Mouse (Mus musculus) intestine, postnatal 0 days (tissue): Measurements from ENCODE around the gene Hras. TPM values are rescaled to one million over a fixed set of nuclear protein-coding genes. Genes with fewer than 3 reads are reported as not detected.

Source experiments
- ATAC-seq: fragments of 200-750 bp; cut with Nextera tagmentation; 2 replicates; pipeline ENCODE4 v1.8.0; 2017; ENCODE audit warnings: mild to moderate bottlenecking, moderate TSS enrichment, moderate library complexity
- H3K27ac ChIP-seq: fragments of 300-500 bp; sonication (generic); 2 replicates; pipeline ENCODE4 v1.5.1; 2014; ENCODE audit warnings: mild to moderate bottlenecking, low read depth, low read length, moderate library complexity
- H3K27me3 ChIP-seq: fragments of 300-500 bp; sonication (generic); replicated peaks from 2 replicates; pipeline ENCODE4 v1.6.1; 2014; ENCODE audit warnings: low read length, mixed read lengths; ENCODE audit not compliant: control insufficient read depth, insufficient read depth
- H3K36me3 ChIP-seq: fragments of 300-500 bp; sonication (generic); 2 replicates; pipeline ENCODE4 v1.6.1; 2014; ENCODE audit warnings: mild to moderate bottlenecking, moderate library complexity; ENCODE audit not compliant: control insufficient read depth, insufficient read depth
- H3K4me1 ChIP-seq: fragments of 300-500 bp; sonication (generic); replicated peaks from 2 replicates; pipeline ENCODE4 v1.6.1; 2014; ENCODE audit warnings: antibody characterized with exemption, low read length, mixed read lengths; ENCODE audit not compliant: control insufficient read depth, insufficient read depth
- H3K4me2 ChIP-seq: fragments of 300-500 bp; sonication (generic); replicated peaks from 2 replicates; pipeline ENCODE4 v1.6.1; 2014; ENCODE audit warnings: low read depth, mild to moderate bottlenecking, moderate library complexity
- H3K4me3 ChIP-seq: fragments of 300-500 bp; sonication (generic); 2 replicates; pipeline ENCODE4 v1.5.1; 2014; ENCODE audit warnings: low read depth, low read length
- H3K9ac ChIP-seq: fragments of 300-500 bp; sonication (generic); 2 replicates; pipeline ENCODE4 v1.6.1; 2014; ENCODE audit warnings: mild to moderate bottlenecking, low read depth, low read length
- H3K9me3 ChIP-seq: fragments of 300-500 bp; sonication (generic); 2 replicates; pipeline ENCODE4 v1.6.1; 2016; ENCODE audit warnings: mixed run types; ENCODE audit not compliant: control insufficient read depth
- CTCF ChIP-seq: sonication (generic); IDR thresholded peaks from 2 replicates; pipeline ENCODE4 v1.5.1; 2016; ENCODE audit warnings: low read depth, mild to moderate bottlenecking, control low read depth, antibody characterized with exemption, moderate library complexity
- WGBS: fragments of 180-500 bp; shearing (Covaris S2); extraction: QIAGEN DNeasy Blood & Tissue Kit; methylation state at CpG from one replicate; pipeline ENCODE4 v1.1.7; 2014; 5-methylcytosine and 5-hydroxymethylcytosine counted together
- polyA plus RNA-seq: library from polyadenylated mRNA; unstranded; fragments of >200 nt; fragmentation: Nextera tagmentation; extraction: Ambion mirVana; gene quantifications from 2 replicates; pipeline ENCODE4 v1.2.1, GENCODE M21; 2015

The Hras gene
- polyA plus RNA-seq, 1 experiment from 2014 or later, result 72.3 TPM

GRCm38 (mm10) chr7:141219558-141220099 is 25.8 kb upstream of the Hras start:
- ATAC-seq, result no peak
- WGBS, result 37% methylated on average over 1 of the region's 1 CpGs
- peak overlapping the region; percentile 35; the same call in 1 of the 2 replicates for H3K27ac ChIP-seq
- H3K4me1 ChIP-seq, result peaks cover 25% of the 10 kb centered on the region
- no peak overlapping the region for H3K4me3 ChIP-seq
- no peak overlapping the region for H3K4me2 ChIP-seq
- no peaks in the 10 kb centered on the region for H3K9me3 ChIP-seq
- no peak for TF ChIP-seq CTCF
- peaks cover 12% of the 10 kb centered on the region; the same call in 1 of the 2 replicates for H3K36me3 ChIP-seq
- 0 out of 2 replicates have a peak overlapping the region, but pooled peaks have one; percentile 18 for H3K9ac ChIP-seq
- H3K27me3 ChIP-seq, result no peaks in the 10 kb centered on the region

- H3K4me3 ChIP-seq, result no peak overlapping the region
- H3K9ac ChIP-seq, result no peak overlapping the region
- TF ChIP-seq CTCF, result no peak
- ATAC-seq, result no peak
- H3K4me1 ChIP-seq, result peaks cover 25% of the 10 kb centered on the region
- 63% methylated on average over 5 of the region's 5 CpGs for WGBS
- no peak overlapping the region for H3K27ac ChIP-seq
- no peaks in the 10 kb centered on the region for H3K9me3 ChIP-seq
- H3K27me3 ChIP-seq, result no peaks in the 10 kb centered on the region
- peaks cover 12% of the 10 kb centered on the region; the same call in 1 of the 2 replicates for H3K36me3 ChIP-seq
- H3K4me2 ChIP-seq, result peak overlapping the region; percentile 95
Observed at GRCm38 (mm10) chr7:141218557-141219133, 24.8 kb upstream of the Hras start.

- Histone ChIP-seq H3K36me3 (peaks cover 12% of the 10 kb centered on the region; the same call in 1 of the 2 replicates), H3K9ac (no peak overlapping the region), H3K4me2 (peak overlapping the region; percentile 95), H3K4me1 (peaks cover 26% of the 10 kb centered on the region), H3K9me3 (no peaks in the 10 kb centered on the region), H3K27me3 (no peaks in the 10 kb centered on the region), H3K4me3 (no peak overlapping the region), H3K27ac (no peak overlapping the region)
- WGBS, result 47% methylated on average over 3 of the region's 3 CpGs
- no peak for TF ChIP-seq CTCF
- no peak for ATAC-seq
Observed at GRCm38 (mm10) chr7:141218141-141218540, 24.3 kb upstream of the Hras start.

- Histone ChIP-seq H3K4me3 (peak overlapping the region; percentile 62), H3K27me3 (no peaks in the 10 kb centered on the region), H3K4me2 (peak overlapping the region; percentile 95), H3K27ac (peak overlapping the region; percentile 98; the same call in 1 of the 2 replicates), H3K4me1 (peaks cover 29% of the 10 kb centered on the region), H3K9ac (no peak overlapping the region), H3K9me3 (no peaks in the 10 kb centered on the region), H3K36me3 (peaks cover 12% of the 10 kb centered on the region; the same call in 1 of the 2 replicates)
- 76% methylated on average over 17 of the region's 17 CpGs for WGBS
- TF ChIP-seq CTCF, result no peak
- ATAC-seq, result no peak
Observed at GRCm38 (mm10) chr7:141217343-141218013, 23.7 kb upstream of the Hras start.

- no peak overlapping the region for H3K9ac ChIP-seq
- ATAC-seq, result no peak
- H3K27ac ChIP-seq, result peak overlapping the region; percentile 98
- H3K27me3 ChIP-seq, result no peaks in the 10 kb centered on the region
- no peak for TF ChIP-seq CTCF
- H3K4me1 ChIP-seq, result peaks cover 31% of the 10 kb centered on the region
- peak overlapping the region; percentile 62 for H3K4me3 ChIP-seq
- H3K36me3 ChIP-seq, result peaks cover 12% of the 10 kb centered on the region; the same call in 1 of the 2 replicates
- WGBS, result 58% methylated on average over 11 of the region's 11 CpGs
- peak overlapping the region; percentile 95 for H3K4me2 ChIP-seq
- H3K9me3 ChIP-seq, result no peaks in the 10 kb centered on the region
Observed at GRCm38 (mm10) chr7:141216894-141217293, 23.1 kb upstream of the Hras start.
